Mouse (Mus musculus): ENCODE measurements around the gene Figla. TPM values are rescaled to one million over a fixed set of nuclear protein-coding genes. Genes with fewer than 3 reads are reported as not detected.
"Not testable (repeated sequence)": the region's sequence is repeated elsewhere in the genome, so short reads cannot be mapped to it uniquely, and the experiment has no call there.

Figla gene
- not detected in 2 replicates for polyA plus RNA-seq (2015; fragmentation: Nextera tagmentation; extraction: Ambion mirVana)

GRCm38 (mm10) chr6:86015871-86016270 is at the start of gene Figla:
TSS of gene Figla (plus strand) at chr6:86016171.
- 86% methylated on average over 9 of the region's 9 CpGs for WGBS
- no peak for ATAC-seq
- no peak within 1 kb of the TSS for H3K27ac ChIP-seq (ENCODE audit: low read length)
- H3K4me1 ChIP-seq (ENCODE audit: control insufficient read depth, insufficient read depth, low read length) = no peaks in the 10 kb centered on the region
- no peaks in the 10 kb centered on the region for H3K9me3 ChIP-seq (replicated peaks; ENCODE audit: control insufficient read depth, low read length, poor library complexity, severe bottlenecking)
- H3K4me3 ChIP-seq (ENCODE audit: low read depth, low read length) = no peak within 1 kb of the TSS
- no peak within 1 kb of the TSS for H3K4me2 ChIP-seq (ENCODE audit: low read length)
- no peaks in the 10 kb centered on the region for H3K27me3 ChIP-seq (ENCODE audit: control insufficient read depth, insufficient read depth, low read depth, low read length)
- H3K36me3 ChIP-seq (ENCODE audit: control insufficient read depth, insufficient read depth, low read length) = no peaks in the 10 kb centered on the region
- H3K9ac ChIP-seq (ENCODE audit: low read depth, low read length) = no peak within 1 kb of the TSS

GRCm38 (mm10) chr6:85966686-85967085 is 49.3 kb upstream of the Figla start:
- no peak overlapping the region for H3K4me3 ChIP-seq (ENCODE audit: low read depth, low read length)
- WGBS = 80% methylated on average over 4 of the region's 4 CpGs
- no peak overlapping the region for H3K4me2 ChIP-seq (ENCODE audit: low read length)
- no peak overlapping the region for H3K9ac ChIP-seq (ENCODE audit: low read depth, low read length)
- no peaks in the 10 kb centered on the region for H3K27me3 ChIP-seq (ENCODE audit: control insufficient read depth, insufficient read depth, low read depth, low read length)
- no peak overlapping the region for H3K27ac ChIP-seq (ENCODE audit: low read length)
- ATAC-seq = no peak
- H3K36me3 ChIP-seq (ENCODE audit: control insufficient read depth, insufficient read depth, low read length) = no peaks in the 10 kb centered on the region
- H3K9me3 ChIP-seq (replicated peaks; ENCODE audit: control insufficient read depth, low read length, poor library complexity, severe bottlenecking) = no peaks in the 10 kb centered on the region
- H3K4me1 ChIP-seq (ENCODE audit: control insufficient read depth, insufficient read depth, low read length) = no peaks in the 10 kb centered on the region

GRCm38 (mm10) chr6:85969889-85970288 is 46.1 kb upstream of the Figla start:
- no peak for ATAC-seq
- Histone ChIP-seq H3K36me3 (ENCODE audit: control insufficient read depth, insufficient read depth, low read length) (no peaks in the 10 kb centered on the region), H3K9me3 (replicated peaks; ENCODE audit: control insufficient read depth, low read length, poor library complexity, severe bottlenecking) (no peaks in the 10 kb centered on the region), H3K4me2 (ENCODE audit: low read length) (no peak overlapping the region), H3K27me3 (ENCODE audit: control insufficient read depth, insufficient read depth, low read depth, low read length) (no peaks in the 10 kb centered on the region), H3K27ac (ENCODE audit: low read length) (no peak overlapping the region), H3K4me3 (ENCODE audit: low read depth, low read length) (no peak overlapping the region), H3K9ac (ENCODE audit: low read depth, low read length) (no peak overlapping the region), H3K4me1 (ENCODE audit: control insufficient read depth, insufficient read depth, low read length) (no peaks in the 10 kb centered on the region)
- 63% methylated on average over 2 of the region's 2 CpGs for WGBS

- 80% methylated on average over 3 of the region's 3 CpGs for WGBS
- H3K36me3 ChIP-seq (ENCODE audit: control insufficient read depth, insufficient read depth, low read length) = no peaks in the 10 kb centered on the region
- H3K27me3 ChIP-seq (ENCODE audit: control insufficient read depth, insufficient read depth, low read depth, low read length) = no peaks in the 10 kb centered on the region
- no peaks in the 10 kb centered on the region for H3K4me1 ChIP-seq (ENCODE audit: control insufficient read depth, insufficient read depth, low read length)
- no peak overlapping the region for H3K9ac ChIP-seq (ENCODE audit: low read depth, low read length)
- H3K27ac ChIP-seq (ENCODE audit: low read length) = no peak overlapping the region
- ATAC-seq = no peak
- H3K9me3 ChIP-seq (replicated peaks; ENCODE audit: control insufficient read depth, low read length, poor library complexity, severe bottlenecking) = no peaks in the 10 kb centered on the region
- H3K4me3 ChIP-seq (ENCODE audit: low read depth, low read length) = no peak overlapping the region
- H3K4me2 ChIP-seq (ENCODE audit: low read length) = no peak overlapping the region
Observed at GRCm38 (mm10) chr6:85972699-85973098, 43.3 kb upstream of the Figla start.

GRCm38 (mm10) chr6:85973336-85973735 is 42.6 kb upstream of the Figla start:
- Histone ChIP-seq H3K27ac (ENCODE audit: low read length) (no peak overlapping the region), H3K36me3 (ENCODE audit: control insufficient read depth, insufficient read depth, low read length) (no peaks in the 10 kb centered on the region), H3K4me2 (ENCODE audit: low read length) (no peak overlapping the region), H3K4me3 (ENCODE audit: low read depth, low read length) (no peak overlapping the region), H3K9ac (ENCODE audit: low read depth, low read length) (no peak overlapping the region), H3K9me3 (replicated peaks; ENCODE audit: control insufficient read depth, low read length, poor library complexity, severe bottlenecking) (no peaks in the 10 kb centered on the region), H3K4me1 (ENCODE audit: control insufficient read depth, insufficient read depth, low read length) (no peaks in the 10 kb centered on the region), H3K27me3 (ENCODE audit: control insufficient read depth, insufficient read depth, low read depth, low read length) (no peaks in the 10 kb centered on the region)
- WGBS = 85% methylated on average over 3 of the region's 3 CpGs
- ATAC-seq = no peak

- Histone ChIP-seq H3K36me3 (ENCODE audit: control insufficient read depth, insufficient read depth, low read length) (no peaks in the 10 kb centered on the region), H3K27ac (ENCODE audit: low read length) (no peak overlapping the region), H3K4me2 (ENCODE audit: low read length) (no peak overlapping the region), H3K9ac (ENCODE audit: low read depth, low read length) (no peak overlapping the region), H3K4me1 (ENCODE audit: control insufficient read depth, insufficient read depth, low read length) (no peaks in the 10 kb centered on the region), H3K4me3 (ENCODE audit: low read depth, low read length) (no peak overlapping the region), H3K9me3 (replicated peaks; ENCODE audit: control insufficient read depth, low read length, poor library complexity, severe bottlenecking) (no peaks in the 10 kb centered on the region), H3K27me3 (ENCODE audit: control insufficient read depth, insufficient read depth, low read depth, low read length) (no peaks in the 10 kb centered on the region)
- no peak for ATAC-seq
- 74% methylated on average over 10 of the region's 10 CpGs for WGBS
Observed at GRCm38 (mm10) chr6:85974941-85975617, 40.9 kb upstream of the Figla start.

GRCm38 (mm10) chr6:85975761-85976160 is 40.2 kb upstream of the Figla start:
- no peak overlapping the region for H3K4me2 ChIP-seq (ENCODE audit: low read length)
- no peak overlapping the region for H3K4me3 ChIP-seq (ENCODE audit: low read depth, low read length)
- no peaks in the 10 kb centered on the region for H3K9me3 ChIP-seq (replicated peaks; ENCODE audit: control insufficient read depth, low read length, poor library complexity, severe bottlenecking)
- H3K27ac ChIP-seq (ENCODE audit: low read length) = no peak overlapping the region
- no peak overlapping the region for H3K9ac ChIP-seq (ENCODE audit: low read depth, low read length)
- no peaks in the 10 kb centered on the region for H3K27me3 ChIP-seq (ENCODE audit: control insufficient read depth, insufficient read depth, low read depth, low read length)
- H3K4me1 ChIP-seq (ENCODE audit: control insufficient read depth, insufficient read depth, low read length) = no peaks in the 10 kb centered on the region
- 81% methylated on average over 1 of the region's 1 CpGs for WGBS
- H3K36me3 ChIP-seq (ENCODE audit: control insufficient read depth, insufficient read depth, low read length) = no peaks in the 10 kb centered on the region
- ATAC-seq = no peak

GRCm38 (mm10) chr6:85976242-85976641 is 39.7 kb upstream of the Figla start:
- WGBS = 89% methylated on average over 5 of the region's 5 CpGs
- Histone ChIP-seq H3K9me3 (replicated peaks; ENCODE audit: control insufficient read depth, low read length, poor library complexity, severe bottlenecking) (no peaks in the 10 kb centered on the region), H3K4me3 (ENCODE audit: low read depth, low read length) (no peak overlapping the region), H3K4me2 (ENCODE audit: low read length) (no peak overlapping the region), H3K27ac (ENCODE audit: low read length) (no peak overlapping the region), H3K4me1 (ENCODE audit: control insufficient read depth, insufficient read depth, low read length) (no peaks in the 10 kb centered on the region), H3K27me3 (ENCODE audit: control insufficient read depth, insufficient read depth, low read depth, low read length) (no peaks in the 10 kb centered on the region), H3K36me3 (ENCODE audit: control insufficient read depth, insufficient read depth, low read length) (no peaks in the 10 kb centered on the region), H3K9ac (ENCODE audit: low read depth, low read length) (no peak overlapping the region)
- ATAC-seq = no peak

- not testable (repeated sequence) for H3K27me3 ChIP-seq (ENCODE audit: control insufficient read depth, insufficient read depth, low read depth, low read length); H3K9ac ChIP-seq (ENCODE audit: low read depth, low read length); H3K36me3 ChIP-seq (ENCODE audit: control insufficient read depth, insufficient read depth, low read length); H3K27ac ChIP-seq (ENCODE audit: low read length); H3K9me3 ChIP-seq (replicated peaks; ENCODE audit: control insufficient read depth, low read length, poor library complexity, severe bottlenecking); ATAC-seq; H3K4me2 ChIP-seq (ENCODE audit: low read length); H3K4me3 ChIP-seq (ENCODE audit: low read depth, low read length); H3K4me1 ChIP-seq (ENCODE audit: control insufficient read depth, insufficient read depth, low read length)
- WGBS = 85% methylated on average over 4 of the region's 4 CpGs
Observed at GRCm38 (mm10) chr6:85978736-85979135, 37.2 kb upstream of the Figla start.

All from midbrain, embryonic 16.5 days (tissue).